Mouse (Mus musculus) intestine, embryonic 15.5 days (tissue): ENCODE data around the gene 4933428M09Rik. TPM values are rescaled to one million over a fixed set of nuclear protein-coding genes. Genes with fewer than 3 reads are reported as not detected.
"Not testable (repeated sequence)": the region's sequence is repeated elsewhere in the genome, so short reads cannot be mapped to it uniquely, and the experiment has no call there.

ENCODE experiments used
- ATAC-seq: fragments of 200-750 bp; cut with Nextera tagmentation; 2 replicates; pipeline ENCODE4 v1.8.0; 2017; ENCODE audit warnings: moderate TSS enrichment, moderate library complexity
- H3K27ac ChIP-seq: fragments of 300-500 bp; sonication (generic); 2 replicates; pipeline ENCODE4 v1.5.1; 2015; ENCODE audit warnings: mild to moderate bottlenecking, inconsistent platforms
- H3K27me3 ChIP-seq: fragments of 300-500 bp; sonication (generic); replicated peaks from 2 replicates; pipeline ENCODE4 v1.6.1; 2015; ENCODE audit warnings: inconsistent platforms
- H3K36me3 ChIP-seq: fragments of 300-500 bp; sonication (generic); 2 replicates; pipeline ENCODE4 v1.6.1; 2015; ENCODE audit warnings: inconsistent platforms
- H3K4me1 ChIP-seq: fragments of 300-500 bp; sonication (generic); replicated peaks from 2 replicates; pipeline ENCODE4 v1.6.1; 2015; ENCODE audit warnings: inconsistent platforms
- H3K4me2 ChIP-seq: fragments of 300-500 bp; sonication (generic); replicated peaks from 2 replicates; pipeline ENCODE4 v1.6.1; 2015; ENCODE audit warnings: mild to moderate bottlenecking, inconsistent platforms
- H3K4me3 ChIP-seq: fragments of 300-500 bp; sonication (generic); replicated peaks from 2 replicates; pipeline ENCODE4 v1.5.1; 2015; ENCODE audit warnings: inconsistent platforms
- H3K9ac ChIP-seq: fragments of 300-500 bp; sonication (generic); 2 replicates; pipeline ENCODE4 v1.6.1; 2015; ENCODE audit warnings: inconsistent platforms
- H3K9me3 ChIP-seq: fragments of 300-500 bp; sonication (generic); 2 replicates; pipeline ENCODE4 v1.6.1; 2016; ENCODE audit warnings: inconsistent platforms
- WGBS: fragments of 180-500 bp; shearing (Covaris S2); methylation state at CpG from one replicate; pipeline ENCODE4 v1.1.7; 2015; 5-methylcytosine and 5-hydroxymethylcytosine counted together
- polyA plus RNA-seq: library from polyadenylated mRNA; unstranded; fragments of >200 nt; fragmentation: Nextera tagmentation; extraction: Ambion mirVana; gene quantifications from 2 replicates; pipeline ENCODE4 v1.2.1, GENCODE M21; 2015

Gene 4933428M09Rik
- not detected in 2 replicates for polyA plus RNA-seq

DNA sequence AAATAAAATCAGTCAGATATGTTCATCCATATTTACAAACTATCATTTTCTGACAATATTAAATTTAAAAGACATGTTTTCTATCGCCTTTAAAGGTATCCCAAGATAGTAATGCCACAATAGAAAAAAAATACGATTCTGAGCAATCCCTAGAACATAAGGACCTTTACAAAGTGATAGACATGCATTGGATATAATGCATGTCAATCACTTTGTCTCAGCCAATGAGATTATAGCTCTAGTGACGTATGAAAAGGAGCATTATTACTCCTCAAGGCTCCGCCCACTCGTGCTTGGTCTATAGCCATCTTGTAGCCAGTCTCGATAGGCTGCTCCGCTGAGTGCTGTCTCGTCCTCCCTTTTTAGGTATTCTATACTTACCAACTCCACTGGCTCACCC lies at the start of gene 4933428M09Rik:
Gene 4933428M09Rik (plus strand): TSS at position 301 of the 400 bp plus-strand sequence.
- H3K36me3 ChIP-seq: no peaks in the 10 kb centered on the region
- H3K4me3 ChIP-seq: no peak within 1 kb of the TSS
- no peaks in the 10 kb centered on the region for H3K4me1 ChIP-seq
- ATAC-seq: no peak
- WGBS: 86% methylated on average over 8 of the region's 8 CpGs
- no peak within 1 kb of the TSS for H3K4me2 ChIP-seq
- no peaks in the 10 kb centered on the region for H3K9me3 ChIP-seq
- H3K9ac ChIP-seq: no peak within 1 kb of the TSS
- no peak within 1 kb of the TSS for H3K27ac ChIP-seq
- H3K27me3 ChIP-seq: no peaks in the 10 kb centered on the region

DNA sequence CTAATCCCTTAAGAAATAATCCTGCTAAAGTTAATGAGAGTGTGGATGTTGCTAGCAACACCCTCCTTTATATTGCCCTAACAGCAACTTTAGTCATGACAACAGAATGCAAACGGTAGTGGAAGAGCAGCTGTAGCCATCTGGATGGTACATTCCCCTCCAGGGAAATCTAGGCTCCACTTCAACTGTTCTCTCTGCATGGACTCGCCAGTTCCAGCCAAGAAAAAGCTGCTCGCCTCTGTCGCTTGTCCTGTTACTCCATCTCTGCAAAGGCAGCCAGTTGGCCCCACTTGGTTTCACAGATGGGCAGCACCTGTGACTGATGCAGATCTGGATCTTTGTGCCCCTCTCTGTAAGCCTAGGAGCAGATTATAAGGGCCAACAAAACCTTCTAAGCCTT lies 45.0 kb upstream of the 4933428M09Rik start:
- no peaks in the 10 kb centered on the region for H3K36me3 ChIP-seq
- ATAC-seq: no peak
- H3K4me2 ChIP-seq: no peak overlapping the region
- no peak overlapping the region for H3K27ac ChIP-seq
- H3K9ac ChIP-seq: no peak overlapping the region
- no peaks in the 10 kb centered on the region for H3K4me1 ChIP-seq
- H3K9me3 ChIP-seq: no peaks in the 10 kb centered on the region
- WGBS: 55% methylated on average over 4 of the region's 4 CpGs
- H3K27me3 ChIP-seq: no peaks in the 10 kb centered on the region
- no peak overlapping the region for H3K4me3 ChIP-seq

DNA sequence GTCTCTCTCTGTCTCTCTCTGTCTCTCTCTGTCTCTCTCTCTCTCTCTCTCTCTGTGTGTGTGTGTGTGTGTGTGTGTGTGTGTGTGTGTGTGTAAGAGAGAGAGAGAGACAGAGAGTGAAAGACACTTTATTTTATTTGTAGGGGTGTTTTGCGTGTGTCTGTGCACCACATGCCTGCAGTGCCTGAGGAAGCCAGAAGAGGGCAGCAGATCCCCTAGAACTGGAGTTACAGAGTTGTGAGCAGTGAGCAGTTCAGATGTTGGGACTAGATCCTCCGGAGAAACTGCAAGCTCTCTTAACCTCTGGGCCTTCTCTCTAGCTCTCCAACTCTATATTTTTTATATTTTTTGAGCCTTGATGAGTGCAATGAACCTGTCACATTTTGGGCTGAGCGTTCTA lies 12.5 kb downstream of the 4933428M09Rik start:
- H3K9me3 ChIP-seq, H3K4me2 ChIP-seq, H3K27me3 ChIP-seq, H3K4me3 ChIP-seq, H3K4me1 ChIP-seq, H3K9ac ChIP-seq, ATAC-seq, H3K36me3 ChIP-seq, H3K27ac ChIP-seq: not testable (repeated sequence)
- 88% methylated on average over 3 of the region's 3 CpGs for whole genome bisulfite sequencing

DNA sequence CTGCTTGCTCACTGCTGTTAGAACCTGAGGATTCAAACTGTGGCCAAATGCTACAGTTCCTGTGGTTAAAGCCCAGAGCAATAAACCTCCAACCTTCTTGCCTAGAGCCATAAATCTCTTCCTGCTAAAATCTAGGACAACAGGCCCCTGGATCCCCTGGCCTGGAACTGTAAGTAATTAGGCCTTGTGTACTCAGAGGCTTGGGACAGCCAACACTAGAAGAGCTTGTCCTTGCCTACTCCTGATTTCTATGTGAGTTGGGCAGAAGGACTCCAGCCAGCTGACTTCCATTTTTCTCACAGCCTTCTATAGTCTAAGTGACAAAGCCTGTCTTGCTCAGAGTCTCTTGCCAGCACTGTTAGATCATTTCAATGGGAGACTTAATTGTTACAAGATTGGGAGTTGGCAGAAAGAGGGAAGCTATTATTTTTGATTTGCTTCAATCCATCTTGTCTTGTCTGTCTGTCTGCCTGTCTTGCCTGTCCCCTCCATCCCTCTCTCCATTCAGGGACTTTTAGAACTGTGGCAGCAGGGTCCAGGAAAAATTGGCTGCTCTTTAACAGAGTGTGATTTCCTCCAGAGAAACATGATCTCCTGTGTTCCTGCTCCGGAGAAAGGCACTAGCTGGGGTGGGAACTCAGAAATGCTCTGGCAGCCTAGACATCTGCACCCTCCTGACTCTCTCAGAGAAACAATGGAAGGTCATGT lies 15.7 kb downstream of the 4933428M09Rik start:
- Histone ChIP-seq H3K27me3 (no peaks in the 10 kb centered on the region), H3K36me3 (no peaks in the 10 kb centered on the region), H3K4me2 (no peak overlapping the region), H3K4me1 (no peaks in the 10 kb centered on the region), H3K9ac (no peak overlapping the region), H3K4me3 (no peak overlapping the region), H3K9me3 (no peaks in the 10 kb centered on the region), H3K27ac (no peak overlapping the region)
- no peak for ATAC-seq
- 27% methylated on average over 1 of the region's 1 CpGs for WGBS

DNA sequence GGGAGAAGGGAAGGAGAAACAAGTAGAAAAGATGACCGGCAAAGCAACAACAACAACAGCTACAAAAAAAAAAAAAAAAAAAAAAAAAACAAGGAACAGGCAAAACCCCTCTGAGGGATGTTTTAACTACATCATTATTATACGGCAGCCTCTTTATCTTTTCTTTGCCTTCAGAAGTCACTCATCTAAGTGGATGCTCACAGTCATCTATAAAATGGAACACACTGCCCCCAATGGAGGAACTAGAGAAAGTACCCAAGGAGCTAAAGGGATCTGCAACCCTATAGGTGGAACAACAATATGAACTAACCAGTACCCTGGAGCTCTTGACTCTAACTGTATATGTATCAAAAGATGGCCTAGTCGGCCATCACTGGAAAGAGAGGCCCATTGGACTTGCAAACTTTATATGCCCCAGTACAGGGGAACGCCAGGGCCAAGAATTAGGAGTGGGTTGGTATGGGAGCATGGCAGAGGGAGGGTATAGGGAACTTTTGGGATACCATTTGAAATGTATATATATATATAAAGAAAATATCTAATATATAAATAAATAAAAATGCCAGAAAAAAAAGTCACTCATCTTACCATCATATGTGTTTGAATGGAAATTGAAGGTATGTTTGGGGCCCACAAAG lies 30.3 kb downstream of the 4933428M09Rik start:
- not testable (repeated sequence) for H3K4me3 ChIP-seq, H3K4me1 ChIP-seq, H3K9me3 ChIP-seq, H3K27me3 ChIP-seq, H3K36me3 ChIP-seq, H3K27ac ChIP-seq, H3K9ac ChIP-seq
- WGBS: 82% methylated on average over 4 of the region's 4 CpGs
- peak; percentile 10; the same call in 1 of the 2 replicates for ATAC-seq
- H3K4me2 ChIP-seq: peak overlapping the region; percentile 63; the same call in 1 of the 2 replicates

DNA sequence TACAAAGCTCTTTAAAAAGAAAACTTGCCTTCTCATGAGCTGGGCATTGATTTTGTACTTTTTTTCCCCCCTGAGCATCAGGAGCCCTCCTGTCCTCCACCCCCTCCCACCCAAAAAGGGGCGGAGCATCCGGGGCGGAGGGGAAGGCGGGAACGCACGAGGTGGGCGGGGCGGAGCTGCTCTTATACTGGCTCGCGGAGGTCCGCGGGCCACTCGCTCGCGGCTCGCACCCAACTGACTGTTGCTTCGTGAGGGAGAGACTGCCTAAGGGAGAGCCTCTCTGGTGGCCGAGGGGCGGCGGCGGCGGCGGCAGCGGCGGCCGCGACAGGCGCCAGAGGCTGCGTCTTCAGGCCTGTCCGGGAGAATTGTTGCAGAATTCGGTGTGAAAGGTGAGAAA lies 30.8 kb downstream of the 4933428M09Rik start, which contains the start of gene Mum1l1:
Gene Mum1l1 (plus strand): TSS at position 214 of the 397 bp plus-strand sequence.
- Histone ChIP-seq H3K9me3 (no peaks in the 10 kb centered on the region), H3K4me1 (no peaks in the 10 kb centered on the region), H3K27ac (no peak within 1 kb of the TSS), H3K27me3 (no peaks in the 10 kb centered on the region), H3K4me2 (peak within 1 kb of the TSS; percentile 63), H3K4me3 (peak within 1 kb of the TSS; percentile 47), H3K36me3 (no peaks in the 10 kb centered on the region), H3K9ac (peak within 1 kb of the TSS; percentile 42)
- 27% methylated on average over 31 of the region's 31 CpGs for WGBS
- ATAC-seq: peak; percentile 93

DNA sequence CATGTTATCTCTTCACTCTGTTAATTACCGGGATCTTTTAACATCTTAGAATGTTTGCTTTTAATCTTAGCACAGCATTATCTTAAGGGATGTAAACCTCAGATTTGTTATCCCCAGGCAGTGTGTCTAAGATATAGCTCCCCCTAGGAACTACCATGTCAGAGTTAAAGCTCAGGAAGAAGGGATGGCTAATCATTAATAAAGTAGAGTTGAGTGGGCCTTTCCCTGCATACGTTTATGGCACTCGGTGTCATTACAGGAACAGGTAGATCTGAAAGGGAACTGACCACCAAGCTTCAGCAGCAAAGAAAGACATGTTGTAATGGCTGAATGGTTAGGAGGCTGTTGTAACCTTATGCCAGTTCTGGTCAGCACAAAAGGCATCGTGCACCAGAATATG lies 35.7 kb downstream of the 4933428M09Rik start:
- Histone ChIP-seq H3K36me3 (no peaks in the 10 kb centered on the region), H3K4me2 (no peak overlapping the region), H3K27ac (no peak overlapping the region), H3K4me3 (no peak overlapping the region), H3K9ac (no peak overlapping the region), H3K27me3 (no peaks in the 10 kb centered on the region), H3K9me3 (no peaks in the 10 kb centered on the region), H3K4me1 (no peaks in the 10 kb centered on the region)
- WGBS: 60% methylated on average over 4 of the region's 4 CpGs
- ATAC-seq: peak; percentile 64

DNA sequence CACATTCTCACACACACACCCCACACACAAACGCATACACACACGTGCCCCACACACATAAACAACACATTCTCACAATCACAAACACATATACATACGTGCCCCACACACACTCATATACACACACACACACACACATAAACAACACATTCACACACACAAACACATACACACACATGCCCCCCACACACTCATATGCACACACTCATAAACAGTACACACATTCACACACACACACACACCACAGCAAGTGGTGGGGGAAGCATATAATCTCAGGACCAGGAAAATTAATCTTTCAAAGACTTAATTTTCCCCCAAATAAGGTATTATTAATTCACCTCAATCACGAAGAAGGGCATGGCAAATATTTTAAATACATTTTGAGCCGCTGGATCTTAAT lies 37.4 kb downstream of the 4933428M09Rik start:
- no peaks in the 10 kb centered on the region for H3K36me3 ChIP-seq
- H3K27me3 ChIP-seq: no peaks in the 10 kb centered on the region
- no peak for ATAC-seq
- no peak overlapping the region for H3K27ac ChIP-seq
- no peaks in the 10 kb centered on the region for H3K4me1 ChIP-seq
- no peaks in the 10 kb centered on the region for H3K9me3 ChIP-seq
- 72% methylated on average over 5 of the region's 5 CpGs for WGBS
- H3K9ac ChIP-seq: no peak overlapping the region
- H3K4me2 ChIP-seq: peak overlapping the region; percentile 52; the same call in 1 of the 2 replicates
- no peak overlapping the region for H3K4me3 ChIP-seq

DNA sequence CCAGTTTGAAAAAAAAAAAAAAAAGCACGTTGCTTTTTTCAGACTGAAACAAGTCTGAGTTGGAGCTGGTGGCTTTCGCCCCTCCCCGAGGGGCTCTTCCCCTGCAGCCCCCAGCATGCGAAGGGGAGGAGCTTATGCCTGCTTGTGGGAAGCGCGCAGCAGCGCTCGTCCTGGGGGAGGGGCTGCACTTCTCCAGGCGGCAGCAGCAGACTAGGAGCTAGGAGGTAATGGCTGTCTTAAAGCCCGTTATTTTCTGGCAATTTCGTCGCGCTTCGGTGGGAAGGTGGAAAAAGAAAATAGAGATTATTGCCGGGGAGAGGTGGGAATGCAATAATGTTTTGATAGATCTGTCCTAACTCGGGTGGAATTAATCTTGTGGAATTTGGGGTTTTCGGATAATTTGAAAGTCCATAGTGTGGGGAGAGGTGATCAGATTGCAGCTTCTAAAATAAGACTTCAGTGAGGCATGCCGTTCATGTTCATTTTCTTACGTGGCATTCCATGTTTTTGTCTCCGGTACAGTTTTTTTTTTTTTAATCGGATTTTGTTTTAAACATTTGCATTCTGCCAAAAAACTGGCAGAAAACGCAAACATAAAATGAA lies 38.1 kb downstream of the 4933428M09Rik start:
- Histone ChIP-seq H3K27me3 (no peaks in the 10 kb centered on the region), H3K4me1 (no peaks in the 10 kb centered on the region), H3K9me3 (no peaks in the 10 kb centered on the region), H3K4me2 (peak overlapping the region; percentile 52), H3K27ac (no peak overlapping the region), H3K4me3 (peak overlapping the region; percentile 28), H3K36me3 (no peaks in the 10 kb centered on the region), H3K9ac (no peak overlapping the region)
- 23% methylated on average over 22 of the region's 22 CpGs for WGBS
- peak; percentile 79 for ATAC-seq

DNA sequence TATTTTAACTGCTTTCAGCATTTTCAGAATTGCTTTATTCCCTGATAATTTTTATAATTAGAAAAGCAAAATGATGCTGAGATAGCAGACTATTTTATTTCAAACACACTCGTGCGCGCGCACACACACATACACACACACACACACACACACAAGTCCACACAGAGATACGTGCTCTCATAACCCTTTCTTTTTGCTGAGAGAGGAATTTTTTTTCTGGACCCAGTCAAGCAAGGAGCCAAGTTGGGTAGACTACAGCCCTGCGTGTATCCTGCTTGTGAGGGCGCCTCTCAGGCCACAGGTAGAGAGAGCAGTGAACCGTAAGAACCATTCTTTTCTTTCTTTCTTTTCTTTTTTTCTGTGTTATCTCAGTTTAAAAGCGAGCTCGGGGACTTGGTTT lies 38.7 kb downstream of the 4933428M09Rik start:
- Histone ChIP-seq H3K9ac (no peak overlapping the region), H3K9me3 (no peaks in the 10 kb centered on the region), H3K4me2 (peak overlapping the region; percentile 52), H3K4me3 (no peak overlapping the region), H3K4me1 (no peaks in the 10 kb centered on the region), H3K27ac (no peak overlapping the region), H3K27me3 (no peaks in the 10 kb centered on the region), H3K36me3 (no peaks in the 10 kb centered on the region)
- WGBS: 64% methylated on average over 10 of the region's 10 CpGs
- ATAC-seq: no peak

DNA sequence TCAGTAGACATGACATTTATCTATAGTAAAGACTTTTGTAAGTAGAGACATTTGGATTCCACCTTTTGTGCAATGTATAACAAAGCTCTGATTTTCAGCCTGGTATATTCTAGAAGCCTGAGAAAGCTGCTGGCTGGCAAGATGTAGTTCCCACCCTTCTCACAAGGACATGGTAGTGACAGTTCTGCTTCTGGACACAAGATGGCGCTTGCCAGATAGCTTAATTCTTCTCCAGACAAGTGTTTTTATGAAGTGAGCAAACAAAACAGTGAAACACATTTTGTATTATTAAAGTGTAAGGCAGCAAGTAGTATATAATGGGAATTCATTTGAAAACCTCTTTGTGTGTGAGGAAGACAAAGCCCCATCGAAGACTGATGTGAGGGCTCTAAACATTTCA lies 40.0 kb downstream of the 4933428M09Rik start:
- 28% methylated on average over 2 of the region's 2 CpGs for WGBS
- Histone ChIP-seq H3K36me3 (no peaks in the 10 kb centered on the region), H3K9ac (no peak overlapping the region), H3K4me2 (no peak overlapping the region), H3K4me1 (no peaks in the 10 kb centered on the region), H3K9me3 (no peaks in the 10 kb centered on the region), H3K27ac (no peak overlapping the region), H3K4me3 (no peak overlapping the region), H3K27me3 (no peaks in the 10 kb centered on the region)
- no peak for ATAC-seq

DNA sequence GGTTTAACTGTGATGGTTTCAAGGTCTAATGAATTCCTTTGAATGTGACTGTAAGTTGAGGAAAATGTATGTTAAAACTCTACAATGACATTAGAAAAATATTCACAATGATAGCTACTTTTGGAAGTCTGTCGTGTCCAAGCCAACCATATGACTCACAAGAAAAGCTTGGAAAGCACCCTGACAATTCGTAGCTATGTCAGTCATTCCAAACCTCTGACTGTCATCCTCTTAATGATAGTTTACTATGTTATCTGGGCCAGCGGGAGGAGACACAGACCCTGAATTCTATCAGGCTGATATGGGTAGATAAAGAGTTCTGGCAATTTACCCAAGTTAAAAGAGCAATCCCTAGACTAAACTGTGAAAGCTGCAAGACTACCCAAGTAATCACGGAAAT lies 41.8 kb downstream of the 4933428M09Rik start:
- H3K9ac ChIP-seq: no peak overlapping the region
- H3K27ac ChIP-seq: no peak overlapping the region
- no peak overlapping the region for H3K4me3 ChIP-seq
- H3K36me3 ChIP-seq: no peaks in the 10 kb centered on the region
- no peaks in the 10 kb centered on the region for H3K4me1 ChIP-seq
- H3K9me3 ChIP-seq: no peaks in the 10 kb centered on the region
- no peak overlapping the region for H3K4me2 ChIP-seq
- no peaks in the 10 kb centered on the region for H3K27me3 ChIP-seq
- WGBS: 59% methylated on average over 4 of the region's 4 CpGs
- ATAC-seq: no peak
